Mouse (Mus musculus) embryonic facial prominence, embryonic 12.5 days (tissue): ENCODE results near the gene Cmtm5. TPM values are rescaled to one million over a fixed set of nuclear protein-coding genes. Genes with fewer than 3 reads are reported as not detected.
"Not testable (repeated sequence)": the region's sequence is repeated elsewhere in the genome, so short reads cannot be mapped to it uniquely, and the experiment has no call there.

Experiments used
- ATAC-seq: fragments of 200-750 bp; cut with Nextera tagmentation; 2 replicates; pipeline ENCODE4 v1.8.0; 2017; ENCODE audit not compliant: insufficient number of reproducible peaks, insufficient read depth, low FRiP score, low TSS enrichment
- H3K27ac ChIP-seq: fragments of 300-500 bp; sonication (generic); 2 replicates; pipeline ENCODE4 v1.5.1; 2016; ENCODE audit warnings: mild to moderate bottlenecking
- H3K27me3 ChIP-seq: fragments of 300-500 bp; sonication (generic); 2 replicates; pipeline ENCODE4 v1.6.1; 2016; ENCODE audit warnings: mild to moderate bottlenecking, moderate library complexity
- H3K36me3 ChIP-seq: fragments of 300-500 bp; sonication (generic); 2 replicates; pipeline ENCODE4 v1.6.1; 2016; ENCODE audit warnings: mild to moderate bottlenecking
- H3K4me1 ChIP-seq: fragments of 300-500 bp; sonication (generic); 2 replicates; pipeline ENCODE4 v1.6.1; 2016
- H3K4me2 ChIP-seq: fragments of 300-500 bp; sonication (generic); replicated peaks from 2 replicates; pipeline ENCODE4 v1.6.1; 2016; ENCODE audit warnings: mild to moderate bottlenecking, moderate library complexity
- H3K4me3 ChIP-seq: fragments of 300-500 bp; sonication (generic); 2 replicates; pipeline ENCODE4 v1.5.1; 2016; ENCODE audit warnings: mild to moderate bottlenecking
- H3K9ac ChIP-seq: fragments of 300-500 bp; sonication (generic); 2 replicates; pipeline ENCODE4 v1.6.1; 2016; ENCODE audit warnings: mild to moderate bottlenecking, moderate library complexity
- H3K9me3 ChIP-seq: fragments of 300-500 bp; sonication (generic); 2 replicates; pipeline ENCODE4 v1.6.1; 2016; ENCODE audit warnings: mild to moderate bottlenecking, moderate library complexity
- WGBS: fragments of 180-500 bp; shearing (Covaris S2); methylation state at CpG from one replicate; pipeline ENCODE4 v1.1.7; 2016; 5-methylcytosine and 5-hydroxymethylcytosine counted together
- polyA plus RNA-seq: library from polyadenylated mRNA; unstranded; fragments of >200 nt; fragmentation: Nextera tagmentation; extraction: Ambion mirVana; gene quantifications from 2 replicates; pipeline ENCODE4 v1.2.1, GENCODE M21; 2016

Gene Cmtm5
- polyA plus RNA-seq, 1 experiment from 2014 or later: 6.2 TPM

DNA sequence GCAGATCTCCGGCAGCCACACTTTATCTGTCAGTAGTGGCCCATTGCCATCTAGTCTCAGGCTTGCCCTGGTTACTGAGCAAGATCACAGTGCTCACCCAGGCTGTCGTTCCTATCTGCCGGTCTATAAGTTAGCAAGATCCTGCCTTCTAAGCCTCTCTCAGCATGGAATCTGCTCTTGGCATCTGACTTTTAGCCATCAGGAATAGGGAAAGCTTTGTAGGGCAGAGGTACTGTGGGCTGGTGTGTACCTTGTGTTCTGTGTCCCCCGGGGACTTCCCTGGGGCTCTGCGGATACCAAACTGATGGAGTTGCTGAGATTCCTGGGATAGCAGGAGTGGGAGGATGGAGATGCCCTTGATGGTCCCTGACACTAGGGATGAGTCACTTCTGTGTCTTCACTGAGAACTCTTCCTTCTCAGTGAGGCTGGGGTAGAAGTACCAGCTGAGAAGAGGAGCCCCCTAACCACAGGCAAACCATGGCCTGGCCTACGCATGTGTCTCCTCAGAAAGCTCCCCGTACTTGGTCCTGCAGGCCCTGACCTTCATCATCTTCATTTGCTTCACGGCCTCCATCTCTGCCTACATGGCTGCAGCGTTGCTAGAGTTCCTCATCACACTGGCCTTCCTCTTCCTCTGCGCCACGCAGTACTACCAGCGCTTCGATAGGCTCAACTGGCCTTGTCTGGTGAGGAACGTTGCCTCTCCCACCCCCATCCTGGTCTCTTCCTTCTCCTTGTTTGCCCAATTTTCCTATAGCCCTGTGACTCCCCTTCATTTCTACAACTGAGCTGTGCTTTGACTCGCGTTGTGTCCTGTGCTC is 1.5 kb downstream of the Cmtm5 start:
- Histone ChIP-seq H3K27me3 (no peaks in the 10 kb centered on the region), H3K4me3 (no peak overlapping the region), H3K4me1 (peaks cover 19% of the 10 kb centered on the region), H3K36me3 (no peaks in the 10 kb centered on the region), H3K4me2 (no peak overlapping the region), H3K27ac (no peak overlapping the region), H3K9ac (no peak overlapping the region), H3K9me3 (no peaks in the 10 kb centered on the region)
- no peak for ATAC-seq
- 89% methylated on average over 16 of the region's 16 CpGs for WGBS

DNA sequence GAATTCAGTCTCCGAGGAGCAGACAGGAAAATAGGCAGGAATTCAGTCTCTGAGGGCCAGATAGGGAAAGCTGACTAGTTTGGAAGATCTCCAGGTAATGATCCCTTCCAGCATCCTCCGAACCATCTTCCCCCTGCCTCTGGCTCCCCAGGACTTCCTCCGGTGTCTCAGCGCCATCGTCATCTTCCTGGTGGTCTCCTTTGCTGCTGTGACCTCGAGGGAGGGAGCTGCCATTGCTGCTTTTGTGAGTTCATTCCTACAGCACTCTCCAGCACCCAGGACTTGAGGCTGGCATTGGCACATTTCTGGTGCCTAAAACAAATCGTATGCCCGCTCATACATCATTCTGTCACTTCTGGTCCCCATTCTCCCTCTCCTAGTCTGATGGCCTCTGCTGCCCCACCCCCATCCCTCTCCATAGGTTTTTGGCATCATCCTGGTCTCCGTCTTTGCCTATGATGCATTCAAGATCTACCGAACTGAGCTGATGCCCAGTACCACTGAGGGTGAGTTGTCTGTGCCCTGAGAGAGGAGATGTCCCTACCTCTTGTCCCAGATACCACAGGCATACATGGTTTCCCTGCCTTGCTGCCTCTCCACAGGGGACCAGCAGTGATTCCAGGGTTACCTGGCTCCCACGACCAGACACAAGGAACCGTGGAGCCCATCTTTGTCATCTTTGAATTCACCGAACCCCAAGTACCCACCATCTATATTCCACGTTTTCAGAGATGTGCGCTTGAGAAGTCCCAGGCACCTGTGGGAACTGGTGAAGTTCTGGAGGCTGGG is 2.6 kb downstream of the Cmtm5 start:
- Histone ChIP-seq H3K4me2 (no peak overlapping the region), H3K9ac (no peak overlapping the region), H3K9me3 (no peaks in the 10 kb centered on the region), H3K4me1 (peaks cover 12% of the 10 kb centered on the region), H3K36me3 (no peaks in the 10 kb centered on the region), H3K27ac (no peak overlapping the region), H3K27me3 (no peaks in the 10 kb centered on the region), H3K4me3 (no peak overlapping the region)
- WGBS: 82% methylated on average over 15 of the region's 15 CpGs
- ATAC-seq: no peak

DNA sequence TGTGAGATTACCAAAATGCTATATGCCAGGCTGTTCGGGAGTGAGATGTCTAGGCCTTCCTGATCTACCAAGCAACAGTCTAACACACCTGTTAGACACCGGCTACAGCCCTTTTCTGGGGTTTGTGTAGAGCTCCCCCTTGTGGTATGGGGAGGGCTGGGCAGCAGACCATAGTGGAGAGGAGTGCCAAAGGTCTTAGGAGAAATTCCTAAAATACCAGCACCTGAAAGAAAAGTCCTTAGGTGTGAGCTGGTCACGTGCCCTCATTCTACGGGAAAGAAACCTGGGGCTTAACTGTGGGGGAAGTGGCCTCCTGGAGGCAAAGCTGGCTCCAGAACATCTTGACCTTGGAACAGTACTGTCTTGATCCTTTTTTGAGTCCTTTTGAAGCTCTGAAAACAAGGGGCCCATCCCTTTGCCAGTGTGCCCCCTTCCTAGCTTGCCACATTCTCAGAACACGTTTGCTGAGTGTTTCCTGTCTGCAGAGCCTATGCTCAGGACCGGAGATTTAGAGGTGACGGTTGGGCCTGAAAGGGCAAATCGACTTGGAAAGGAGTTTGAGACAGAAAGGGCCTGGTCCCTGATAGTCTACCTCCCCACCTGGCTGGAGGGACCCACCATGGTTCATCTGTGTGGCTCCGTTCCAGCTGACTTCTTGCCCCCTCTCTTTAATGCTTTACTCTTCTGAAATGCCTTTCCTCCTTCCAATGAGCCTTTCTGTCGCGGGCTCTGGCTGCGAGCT is 3.5 kb downstream of the Cmtm5 start:
- H3K4me1 ChIP-seq: peaks cover 12% of the 10 kb centered on the region
- no peaks in the 10 kb centered on the region for H3K36me3 ChIP-seq
- H3K9me3 ChIP-seq: no peaks in the 10 kb centered on the region
- no peaks in the 10 kb centered on the region for H3K27me3 ChIP-seq
- no peak overlapping the region for H3K4me2 ChIP-seq
- no peak overlapping the region for H3K4me3 ChIP-seq
- no peak for ATAC-seq
- no peak overlapping the region for H3K9ac ChIP-seq
- WGBS: 47% methylated on average over 12 of the region's 12 CpGs
- no peak overlapping the region for H3K27ac ChIP-seq

DNA sequence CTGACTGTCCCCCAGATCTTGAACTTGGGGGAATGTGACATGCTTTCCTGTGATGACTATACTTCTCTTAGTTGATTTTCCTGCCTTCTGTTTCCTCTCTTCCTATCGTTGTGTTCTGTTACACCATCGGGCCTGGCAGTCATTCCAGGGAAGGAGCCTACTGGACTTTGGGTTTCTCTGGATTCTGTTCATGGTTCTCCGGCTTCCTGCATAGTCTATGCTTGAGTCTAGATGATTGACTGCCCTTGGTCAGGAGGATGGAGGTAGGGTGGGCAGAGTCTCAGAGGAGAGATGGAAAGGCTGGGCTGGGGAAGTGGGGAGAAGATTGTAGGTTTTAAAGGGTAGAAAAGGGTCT is 4.1 kb downstream of the Cmtm5 start:
- no peak overlapping the region for H3K9ac ChIP-seq
- 80% methylated on average over 3 of the region's 3 CpGs for WGBS
- ATAC-seq: no peak
- no peak overlapping the region for H3K4me2 ChIP-seq
- no peaks in the 10 kb centered on the region for H3K27me3 ChIP-seq
- no peaks in the 10 kb centered on the region for H3K36me3 ChIP-seq
- H3K4me1 ChIP-seq: peaks cover 12% of the 10 kb centered on the region
- no peak overlapping the region for H3K27ac ChIP-seq
- no peaks in the 10 kb centered on the region for H3K9me3 ChIP-seq
- H3K4me3 ChIP-seq: no peak overlapping the region

DNA sequence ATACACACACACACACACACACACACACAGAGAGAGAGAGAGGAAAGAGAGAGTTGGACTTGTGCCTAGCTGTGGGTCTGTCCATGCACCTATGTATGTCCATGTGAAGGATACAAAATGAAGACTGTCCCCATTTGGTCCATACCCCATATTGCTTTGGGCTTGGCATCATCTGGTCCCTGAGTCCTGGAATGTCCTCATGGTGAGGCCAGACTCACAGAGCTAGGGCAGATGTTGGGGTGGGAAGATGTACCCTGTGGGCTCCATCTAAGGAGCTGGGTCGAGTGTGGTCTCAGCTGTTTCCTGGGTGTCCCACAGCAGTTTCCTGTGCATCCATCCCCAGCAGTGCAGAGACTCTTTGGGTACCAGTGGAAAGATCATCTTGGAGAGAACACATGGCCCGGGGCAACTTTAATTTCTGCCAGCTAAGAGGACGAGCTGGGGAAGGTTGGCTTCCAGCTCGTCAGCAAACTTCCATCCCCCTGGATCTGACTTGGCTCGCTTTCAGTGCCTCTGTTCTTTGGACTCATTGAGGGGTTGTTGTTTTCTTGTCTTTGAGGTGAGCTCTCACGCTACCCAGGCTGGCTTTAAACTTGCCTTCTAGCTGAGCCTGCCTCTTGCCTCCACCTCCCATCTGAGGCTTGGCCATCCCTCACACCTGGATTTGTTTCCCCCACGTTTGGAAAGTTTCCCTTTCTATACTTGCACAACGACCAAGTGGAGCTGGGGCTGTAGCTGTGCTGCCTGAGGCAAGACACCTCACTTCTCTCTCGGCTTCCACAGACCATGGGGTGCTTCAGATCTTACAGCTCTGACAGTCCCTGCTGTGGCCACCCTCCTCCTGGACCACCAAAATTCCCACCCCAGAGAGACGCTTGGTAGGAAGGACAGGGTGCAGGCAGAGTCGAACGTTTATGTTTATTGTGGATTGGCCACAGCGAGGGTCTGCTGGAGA is 5.2 kb downstream of the Cmtm5 start:
- ATAC-seq: no peak
- Histone ChIP-seq H3K27me3 (no peaks in the 10 kb centered on the region), H3K4me2 (no peak overlapping the region), H3K9me3 (no peaks in the 10 kb centered on the region), H3K4me3 (no peak overlapping the region), H3K9ac (no peak overlapping the region), H3K27ac (no peak overlapping the region), H3K36me3 (no peaks in the 10 kb centered on the region), H3K4me1 (peaks cover 6% of the 10 kb centered on the region)
- WGBS: 60% methylated on average over 13 of the region's 13 CpGs

DNA sequence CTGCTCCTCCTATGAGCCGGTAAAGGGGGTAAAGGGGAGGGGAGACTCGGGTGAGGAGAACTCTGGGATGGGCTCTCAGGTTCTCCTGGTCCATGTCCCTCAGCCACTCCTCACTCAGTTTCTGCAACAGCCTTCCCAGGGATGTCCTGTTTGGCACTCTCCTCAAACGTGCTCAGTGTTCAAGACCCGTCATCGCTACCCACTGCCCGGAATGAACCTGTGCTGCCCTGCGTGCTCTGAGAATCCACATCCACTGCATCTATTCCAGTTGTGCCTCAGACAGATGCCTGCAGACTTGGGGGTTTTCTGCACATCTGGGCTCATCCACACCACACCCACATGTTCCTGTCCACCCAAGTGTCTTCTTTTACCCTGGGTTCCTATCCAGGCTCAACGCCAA is 6.4 kb downstream of the Cmtm5 start:
- H3K4me2 ChIP-seq: no peak overlapping the region
- no peak for ATAC-seq
- H3K9ac ChIP-seq: no peak overlapping the region
- 89% methylated on average over 8 of the region's 8 CpGs for WGBS
- no peak overlapping the region for H3K4me3 ChIP-seq
- no peaks in the 10 kb centered on the region for H3K9me3 ChIP-seq
- H3K27ac ChIP-seq: no peak overlapping the region
- no peaks in the 10 kb centered on the region for H3K4me1 ChIP-seq
- H3K27me3 ChIP-seq: no peaks in the 10 kb centered on the region
- no peaks in the 10 kb centered on the region for H3K36me3 ChIP-seq

DNA sequence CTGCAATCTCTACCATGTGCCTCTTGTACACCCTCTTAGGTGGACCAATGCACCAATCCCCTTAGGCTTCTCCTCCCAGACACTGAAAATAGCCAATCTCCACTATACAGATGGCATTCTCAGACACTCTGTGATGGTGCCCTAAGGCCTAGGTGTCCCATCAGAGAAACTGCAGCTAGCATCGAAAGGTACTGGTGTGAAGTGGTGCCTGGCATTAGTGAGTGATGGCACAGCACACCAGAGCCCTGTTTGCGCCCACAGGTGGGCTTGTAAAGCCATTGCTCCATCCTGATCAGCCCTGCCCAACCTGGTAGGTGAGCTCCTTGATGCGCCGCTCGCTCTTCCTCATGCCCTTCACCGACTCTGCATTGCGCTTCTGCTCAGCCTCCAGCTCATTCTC is 7.9 kb downstream of the Cmtm5 start:
- 91% methylated on average over 7 of the region's 7 CpGs for WGBS
- no peaks in the 10 kb centered on the region for H3K9me3 ChIP-seq
- no peaks in the 10 kb centered on the region for H3K27me3 ChIP-seq
- H3K36me3 ChIP-seq: no peaks in the 10 kb centered on the region
- H3K4me2 ChIP-seq: no peak overlapping the region
- H3K27ac ChIP-seq: no peak overlapping the region
- ATAC-seq: no peak
- H3K9ac ChIP-seq: no peak overlapping the region
- H3K4me1 ChIP-seq: no peaks in the 10 kb centered on the region
- H3K4me3 ChIP-seq: no peak overlapping the region

DNA sequence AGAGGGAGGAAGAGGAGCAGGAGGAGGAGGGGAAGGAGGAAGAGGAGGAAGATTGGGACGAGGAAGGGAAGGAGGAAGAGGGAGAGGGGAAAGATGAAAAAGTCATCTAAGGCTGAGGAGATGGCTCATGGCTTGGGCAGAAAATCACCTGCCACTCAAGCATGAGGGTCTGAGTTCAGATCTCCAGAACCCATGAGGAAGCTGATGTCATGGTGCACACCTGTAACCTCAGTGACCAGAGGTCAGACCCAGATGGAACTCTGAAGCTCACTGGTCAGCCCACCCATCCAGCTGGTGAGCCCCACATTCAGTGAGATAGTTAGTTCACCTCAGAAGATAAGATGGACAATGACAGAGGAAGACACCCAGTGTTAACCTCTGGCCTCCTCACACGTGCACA is 8.9 kb downstream of the Cmtm5 start:
- no peak overlapping the region for H3K4me2 ChIP-seq
- H3K4me1 ChIP-seq: no peaks in the 10 kb centered on the region
- 73% methylated on average over 2 of the region's 2 CpGs for WGBS
- H3K36me3 ChIP-seq: no peaks in the 10 kb centered on the region
- ATAC-seq: no peak
- no peak overlapping the region for H3K4me3 ChIP-seq
- H3K27ac ChIP-seq: no peak overlapping the region
- no peak overlapping the region for H3K9ac ChIP-seq
- H3K9me3 ChIP-seq: no peaks in the 10 kb centered on the region
- no peaks in the 10 kb centered on the region for H3K27me3 ChIP-seq

DNA sequence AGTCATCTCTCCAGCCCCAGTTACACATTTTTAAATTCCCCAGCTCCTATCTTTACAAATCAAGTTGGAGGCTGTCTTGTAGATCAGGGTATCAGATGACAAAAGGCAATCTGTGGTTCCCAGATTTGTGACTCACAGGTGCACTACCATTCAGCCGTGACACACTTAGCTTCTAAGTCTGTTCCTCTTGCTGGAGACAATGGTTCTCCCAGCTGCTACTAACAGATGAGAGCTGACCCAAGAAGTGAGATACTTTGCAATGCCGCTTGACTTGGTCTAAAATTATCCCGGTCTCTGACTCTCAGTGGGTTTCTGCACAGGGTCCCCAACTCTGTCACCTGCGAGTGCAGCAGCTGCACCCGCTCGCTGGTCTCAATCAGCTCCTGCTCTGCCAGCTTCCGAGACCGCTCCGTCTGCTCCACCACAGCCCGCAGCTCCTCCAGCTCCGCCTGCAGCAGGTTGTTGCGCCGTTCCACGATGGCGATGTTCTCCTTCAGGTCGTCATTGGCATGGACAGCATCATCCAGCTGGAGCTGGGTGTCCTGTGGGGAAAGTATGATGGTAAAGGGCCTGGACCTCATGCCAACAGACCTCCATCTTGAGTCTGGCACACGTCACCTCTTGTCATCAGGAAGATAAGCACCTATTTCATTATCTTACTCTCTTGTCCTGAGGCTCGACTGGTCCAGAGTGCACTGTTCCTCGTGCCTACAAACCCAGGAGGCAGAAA is 10.1 kb downstream of the Cmtm5 start:
- no peaks in the 10 kb centered on the region for H3K9me3 ChIP-seq
- no peaks in the 10 kb centered on the region for H3K36me3 ChIP-seq
- no peaks in the 10 kb centered on the region for H3K4me1 ChIP-seq
- no peaks in the 10 kb centered on the region for H3K27me3 ChIP-seq
- H3K27ac ChIP-seq: no peak overlapping the region
- H3K9ac ChIP-seq: no peak overlapping the region
- H3K4me2 ChIP-seq: no peak overlapping the region
- no peak for ATAC-seq
- WGBS: 82% methylated on average over 19 of the region's 19 CpGs
- H3K4me3 ChIP-seq: no peak overlapping the region

DNA sequence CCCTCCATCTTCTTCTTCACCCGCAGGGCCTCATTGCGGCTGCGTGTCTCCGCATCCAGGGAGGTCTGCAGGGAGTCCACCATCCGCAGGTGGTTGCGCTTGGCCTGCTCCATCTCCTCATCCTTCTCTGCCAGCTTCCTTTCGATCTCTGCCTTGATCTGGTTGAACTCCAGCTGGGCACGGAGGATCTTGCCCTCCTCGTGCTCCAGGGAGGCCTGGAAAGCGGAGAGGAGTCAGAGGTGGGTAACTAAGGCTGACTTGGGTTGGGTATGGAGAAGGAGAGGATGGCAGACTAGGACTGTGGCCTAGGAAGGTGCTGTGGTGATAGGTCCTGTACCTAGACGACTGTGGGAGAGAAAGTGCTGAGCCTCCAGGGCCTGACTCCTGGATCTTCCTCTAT is 10.9 kb downstream of the Cmtm5 start:
- not testable (repeated sequence) for ATAC-seq, H3K4me1 ChIP-seq, H3K4me2 ChIP-seq, H3K9me3 ChIP-seq, H3K27ac ChIP-seq, H3K36me3 ChIP-seq, H3K27me3 ChIP-seq, H3K9ac ChIP-seq, H3K4me3 ChIP-seq
- WGBS: 91% methylated on average over 11 of the region's 11 CpGs

DNA sequence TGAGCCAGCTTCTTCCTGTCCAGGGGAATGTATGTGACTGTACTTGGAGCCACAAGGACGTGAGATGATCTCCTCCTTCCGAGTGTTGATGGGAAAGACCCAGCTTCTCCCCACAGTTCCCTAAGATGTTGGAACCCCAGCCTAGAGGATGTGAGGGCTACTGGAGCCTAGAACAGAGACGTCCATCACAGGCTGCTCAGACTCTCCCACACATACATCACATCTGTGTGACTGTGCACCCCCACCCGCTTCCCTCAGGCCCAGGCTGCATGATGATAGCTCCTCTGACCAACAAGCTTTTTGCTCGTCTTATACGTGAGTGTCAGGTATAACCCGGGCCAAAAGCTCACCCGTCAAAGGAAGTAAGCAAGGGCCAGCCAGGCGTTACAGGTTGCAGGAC is 12.7 kb downstream of the Cmtm5 start:
- Histone ChIP-seq H3K27ac (no peak overlapping the region), H3K9ac (no peak overlapping the region), H3K4me3 (no peak overlapping the region), H3K27me3 (no peaks in the 10 kb centered on the region), H3K4me2 (no peak overlapping the region), H3K4me1 (no peaks in the 10 kb centered on the region), H3K9me3 (no peaks in the 10 kb centered on the region), H3K36me3 (no peaks in the 10 kb centered on the region)
- 85% methylated on average over 9 of the region's 9 CpGs for WGBS
- ATAC-seq: no peak
